Mouse (Mus musculus) induced T-regulatory cell, adult 2 months (primary cell): ENCODE measurements around the gene Gm35549.
A peak's percentile ranks its signal among the peaks of the same experiment; 100 is the strongest.

Experiments used
- DNase-seq: peaks from one replicate; pipeline ENCODE4 v3.0.0-alpha.2; 2012; ENCODE audit warnings: low read depth

The Gm35549 gene

DNA sequence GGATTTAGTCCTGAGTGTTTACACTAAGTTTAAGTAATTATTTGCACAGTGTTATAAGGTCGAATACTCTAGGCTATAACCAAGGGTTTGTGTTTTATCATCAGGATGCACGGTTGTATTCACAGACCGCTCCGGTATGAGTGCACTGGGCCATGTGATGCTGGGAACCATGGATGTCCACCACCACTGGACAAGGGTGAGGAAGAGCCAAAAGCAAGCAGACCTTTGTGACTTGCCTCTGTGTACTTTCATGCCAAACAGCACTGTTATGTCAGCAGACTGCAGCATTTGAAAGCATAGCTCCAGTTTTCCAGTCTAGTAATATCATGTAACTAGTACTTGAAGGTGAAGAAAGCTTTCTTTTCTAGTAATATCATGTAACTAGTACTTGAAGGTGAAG is 17.1 kb downstream of the Gm35549 start:
- no peak for DNase-seq

DNA sequence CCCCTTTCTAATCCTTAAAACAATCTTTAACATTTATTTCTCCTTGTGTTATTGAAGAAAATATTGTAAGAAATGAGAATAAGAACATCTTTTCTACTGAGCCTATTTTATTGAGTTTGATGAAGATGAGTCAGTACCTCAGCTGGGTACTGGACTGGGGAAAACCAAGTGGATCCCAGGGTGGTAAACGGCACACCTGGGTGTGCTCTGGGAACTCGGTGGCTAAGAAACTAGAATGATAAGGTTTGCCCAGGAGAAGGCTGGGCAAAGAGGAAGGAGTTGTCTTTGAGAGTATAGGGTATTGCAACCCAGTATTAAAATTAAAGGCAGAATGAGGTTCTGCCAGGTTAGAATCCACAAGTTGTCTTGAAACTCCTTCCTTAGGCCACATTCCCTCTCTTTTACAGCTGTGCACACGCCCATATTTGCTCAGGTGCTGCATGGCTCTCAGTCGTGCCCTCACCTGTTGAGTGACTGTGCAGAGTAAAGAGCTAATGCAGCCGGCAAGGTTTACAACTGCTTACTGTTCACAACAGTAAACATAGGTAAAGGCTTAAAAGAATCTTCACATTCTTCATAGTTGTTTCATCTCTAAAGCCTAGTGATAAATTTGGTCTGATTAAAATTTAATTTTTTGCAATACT is 20.3 kb downstream of the Gm35549 start:
- DNase-seq = no peak

DNA sequence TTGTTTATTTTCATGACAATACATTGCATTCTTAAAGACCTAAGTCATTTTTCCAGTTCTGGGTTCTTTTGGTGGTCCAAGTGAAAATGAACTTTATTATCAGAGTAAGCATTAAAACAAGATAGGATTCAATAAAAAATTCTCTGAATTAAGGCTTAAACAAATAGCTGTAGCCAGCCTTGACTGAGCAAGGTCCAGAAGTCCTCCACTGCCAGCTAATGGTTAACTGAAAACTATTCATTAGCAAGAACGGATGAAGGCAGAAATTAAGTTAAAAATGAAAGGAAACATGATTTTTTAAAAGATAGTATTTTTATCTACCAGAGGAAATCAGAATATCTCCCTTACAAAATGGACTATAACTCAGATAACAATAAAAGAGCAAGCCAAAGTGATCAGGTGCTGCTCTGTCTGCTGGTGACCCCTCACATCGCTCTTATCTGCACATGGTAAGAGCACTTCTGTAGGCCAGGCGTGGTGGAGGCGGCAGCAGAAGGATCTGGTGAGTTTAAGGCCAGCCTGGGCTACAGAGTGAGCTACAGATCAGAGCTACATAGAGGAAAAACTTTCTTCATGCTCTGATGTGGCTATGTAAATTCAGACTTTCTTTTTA is 28.5 kb downstream of the Gm35549 start:
- no peak for DNase-seq

DNA sequence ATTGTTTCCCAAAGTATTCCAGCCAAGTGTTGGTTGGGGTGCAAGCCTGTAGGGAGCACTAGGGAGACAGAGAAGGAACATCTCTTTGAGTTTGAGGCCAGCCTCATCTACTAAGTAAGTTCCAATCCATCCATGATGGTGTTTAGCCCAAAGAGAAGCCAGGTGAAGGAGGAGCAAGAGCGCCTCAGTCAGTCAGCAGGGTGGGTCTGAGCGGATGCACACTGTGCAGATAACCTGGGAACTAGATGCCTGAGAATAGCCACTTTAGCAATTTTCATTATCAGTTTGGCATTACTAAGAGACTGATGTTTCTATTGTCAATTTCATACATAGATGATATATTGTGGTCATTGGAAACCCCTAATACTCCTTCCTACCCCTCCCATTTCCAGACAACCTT is 29.1 kb downstream of the Gm35549 start:
- no peak for DNase-seq

DNA sequence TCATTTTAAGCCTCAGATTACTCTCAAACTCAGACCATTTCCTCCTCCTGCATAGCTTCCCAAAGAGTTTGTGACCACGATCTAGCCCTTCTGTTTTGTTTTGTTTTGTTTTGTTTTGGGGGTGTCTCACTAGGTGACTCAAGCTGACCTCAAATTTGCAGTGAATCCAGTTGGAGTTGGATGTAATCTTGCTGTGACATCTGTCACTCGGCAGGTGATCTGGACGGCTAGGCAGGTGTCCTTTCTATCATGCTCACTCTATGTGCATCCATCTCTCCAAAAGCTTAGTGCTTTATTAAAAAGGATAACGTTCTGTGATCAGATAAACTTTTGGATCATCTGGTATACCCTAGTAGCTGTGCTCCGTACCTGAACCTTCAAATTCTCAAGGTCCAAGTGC is 31.4 kb downstream of the Gm35549 start:
- DNase-seq = no peak

DNA sequence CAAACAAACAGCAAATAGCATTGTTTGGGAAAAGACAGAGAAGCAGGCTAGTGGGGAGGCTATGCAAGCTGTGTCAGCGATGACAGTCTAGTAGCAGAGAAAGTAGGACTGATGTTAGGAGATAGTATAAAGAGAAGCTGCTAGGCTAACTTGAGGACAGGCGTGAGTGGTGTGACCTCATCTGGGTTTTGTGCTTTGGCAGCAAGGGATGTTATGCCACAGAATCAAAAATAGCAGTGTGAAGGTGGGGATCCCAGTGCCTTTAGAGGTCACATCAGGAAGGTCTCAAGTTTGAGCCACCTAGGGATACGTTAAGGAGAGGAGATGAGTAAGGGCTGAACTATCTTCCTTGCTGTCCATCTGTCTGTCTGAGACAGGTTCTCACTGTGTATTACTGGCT is 33.6 kb downstream of the Gm35549 start:
- DNase-seq = no peak

DNA sequence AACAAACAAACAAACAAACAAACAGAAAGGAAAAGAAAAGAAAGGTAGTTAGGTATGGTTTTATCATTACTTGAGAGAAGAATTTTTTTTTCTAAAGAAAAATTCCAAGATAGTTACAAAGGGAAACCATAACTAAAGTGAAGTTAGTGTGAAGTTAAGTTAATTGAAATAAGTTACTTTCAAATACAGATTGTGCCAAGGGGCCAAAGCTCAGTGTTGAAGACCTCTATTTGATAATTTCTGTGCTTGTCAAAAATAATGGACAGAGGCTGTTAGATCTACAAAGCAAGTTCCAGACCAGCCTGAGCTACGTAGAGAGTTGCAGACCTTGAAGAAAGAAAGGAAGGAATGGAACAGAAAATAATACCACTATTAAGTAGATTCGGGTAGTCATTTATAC is 36.6 kb downstream of the Gm35549 start:
- DNase-seq = no peak

DNA sequence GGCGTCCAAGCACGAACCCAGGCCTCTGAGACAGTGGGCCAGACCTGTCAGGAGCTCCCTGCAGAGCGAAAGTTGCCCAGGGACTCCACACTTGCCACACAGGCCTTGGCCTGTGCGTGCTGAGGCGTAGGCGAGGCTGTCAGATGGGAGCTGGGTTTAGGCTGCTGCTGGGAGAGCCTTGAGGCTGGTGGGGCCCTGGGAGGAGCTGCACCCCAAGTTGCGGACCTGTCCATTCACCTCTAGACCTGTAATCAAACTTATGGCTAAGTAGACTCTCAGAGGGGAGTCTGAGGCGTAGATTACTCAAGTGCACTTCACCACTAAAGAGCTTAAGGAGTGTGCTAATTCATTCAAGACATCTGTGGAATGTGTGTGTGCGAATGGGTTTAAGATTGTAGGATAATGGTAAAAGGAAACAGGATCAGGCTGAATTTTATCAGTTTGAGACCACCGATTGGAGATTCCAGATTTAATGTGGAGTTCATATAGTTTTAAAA is 37.9 kb downstream of the Gm35549 start:
- DNase-seq = no peak

DNA sequence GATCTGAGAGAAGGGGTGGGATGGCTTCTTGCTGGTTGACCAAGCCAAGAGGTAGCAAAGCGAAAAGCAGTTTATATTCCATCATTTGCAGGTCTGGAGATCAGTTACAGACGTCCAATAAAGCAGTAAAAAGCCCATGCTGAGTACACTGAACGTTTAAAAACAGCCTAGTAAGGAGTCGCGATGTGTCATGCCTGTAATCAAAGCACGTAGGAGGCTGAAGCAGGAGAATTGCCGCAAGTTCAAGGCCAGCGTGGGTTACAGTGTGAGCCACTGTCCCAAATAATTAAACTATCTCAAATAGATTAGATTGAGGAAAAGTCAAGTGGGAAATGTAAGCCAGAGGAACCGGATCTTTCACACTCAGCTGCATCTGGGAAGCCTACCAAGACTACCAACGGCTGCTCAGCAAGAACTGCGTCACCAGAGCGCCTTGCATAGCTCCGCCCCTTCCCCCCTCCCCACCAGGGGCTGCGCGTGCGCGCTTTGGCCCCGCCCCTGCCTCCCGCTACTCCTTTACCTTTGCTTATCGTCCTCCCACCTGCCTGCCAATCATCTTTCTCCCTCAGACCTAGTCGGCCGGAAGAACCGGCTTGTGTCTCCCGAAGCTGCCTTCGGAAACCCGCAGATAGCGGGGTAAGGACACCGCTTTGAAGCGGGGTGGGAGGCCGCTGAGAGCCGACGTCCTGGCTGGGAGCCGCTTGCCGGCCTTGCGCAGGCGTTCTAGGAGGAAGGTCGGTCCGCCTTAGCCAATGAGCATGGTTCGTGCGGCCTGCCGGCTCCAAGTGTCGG is 38.6 kb downstream of the Gm35549 start, which contains the start of gene Tcaim:
TSS of gene Tcaim (plus strand) at position 487 of the 792 bp plus-strand sequence.
- DNase-seq = peak; percentile 97

DNA sequence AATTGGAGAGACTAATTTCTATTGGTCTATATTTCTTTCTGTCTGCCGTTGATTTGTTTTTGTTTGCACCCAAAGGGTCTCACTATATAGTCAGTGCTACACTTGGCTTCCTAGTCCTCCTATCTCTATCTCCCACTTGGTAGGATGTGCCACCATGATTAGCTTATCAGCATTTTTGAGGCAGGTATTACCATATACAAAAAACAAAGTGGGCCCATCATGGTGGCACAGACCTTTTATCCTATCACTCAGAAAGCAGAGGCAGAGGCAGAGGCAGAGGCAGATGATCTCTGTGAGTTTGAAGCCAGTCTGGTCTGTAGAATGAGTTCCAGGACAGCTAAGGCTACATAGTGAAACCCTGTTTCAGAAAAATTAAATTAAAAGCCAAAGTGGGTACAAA is 57.3 kb downstream of the Gm35549 start:
- no peak for DNase-seq

DNA sequence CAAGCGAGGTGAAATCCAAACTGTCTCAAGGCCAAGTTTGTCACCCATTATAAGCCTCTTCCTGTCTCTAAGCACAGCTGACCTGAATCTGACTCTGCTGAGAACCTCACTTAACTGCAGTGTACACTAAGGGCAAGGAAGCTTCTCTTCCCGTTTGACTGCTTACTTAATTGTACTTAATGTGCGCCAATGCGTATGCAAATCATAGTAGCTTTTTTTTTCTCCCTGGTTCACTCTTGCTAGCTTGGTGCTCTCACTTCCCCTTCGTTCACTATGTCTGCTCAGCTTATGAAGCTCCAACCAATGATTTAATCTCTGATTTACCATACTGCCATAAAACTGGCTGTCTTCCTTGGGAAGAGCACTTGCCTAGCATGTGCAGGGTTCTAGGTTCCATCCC is 58.6 kb downstream of the Gm35549 start:
- DNase-seq = no peak
